Mouse (Mus musculus) C2C12 (cell line): ENCODE measurements at regions not wholly inside any gene's neighbourhood (a gene's known extent, or its start where the extent isn't known, plus 50 kb on each side); places are given as distances from the start of the nearest gene placed in this dataset.

Source experiments
- CTCF ChIP-seq: IDR thresholded peaks from one replicate; pipeline ENCODE4 v1.5.1; 2011; ENCODE audit not compliant: control insufficient read depth, insufficient read depth, insufficient read length
- USF1 ChIP-seq: IDR thresholded peaks from one replicate; pipeline ENCODE4 v1.6.1; 2011; ENCODE audit warnings: low read depth, mild to moderate bottlenecking, control low read depth, moderate library complexity

GRCm38 (mm10) chr4:7143676-7144075 is 1095.2 kb downstream of the Car8 start:
- TF ChIP-seq CTCF (no peak), USF1 (no peak)
